Mouse (Mus musculus): ENCODE results near the gene Tmem258. TPM values are rescaled to one million over a fixed set of nuclear protein-coding genes. Genes with fewer than 3 reads are reported as not detected.

The Tmem258 gene
- polyA plus RNA-seq (2017; shearing (Covaris generic)) = 100 to 1,000 TPM; 330 to 343 TPM

GRCm38 (mm10) chr19:10203848-10204615, at the start of gene Tmem258, which contains the start of gene Fen1:
Tmem258 (plus strand) TSS chr19:10204014.
Fen1 (minus strand) TSS chr19:10204169.

GRCm38 (mm10) chr19:10182670-10183298, 21.0 kb upstream of the Tmem258 start, which contains the start of gene Fads1:
Fads1 (plus strand) TSS chr19:10182888.

GRCm38 (mm10) chr19:10240654-10241305, 37.0 kb downstream of the Tmem258 start, which contains the start of gene Myrf:
Myrf (minus strand) TSS chr19:10240748.

Other genes starting within 250 kb of the Tmem258 start
- gene Fth1, start 223.4 kb upstream of the Tmem258 start, polyA plus RNA-seq (2017; shearing (Covaris generic)) = 1,000 to 10,000 TPM; 1,893 to 2,017 TPM
- not detected for gene Best1, start 202.4 kb upstream of the Tmem258 start, polyA plus RNA-seq (2017; shearing (Covaris generic))
- gene Rab3il1, start 202.3 kb upstream of the Tmem258 start, polyA plus RNA-seq (2017; shearing (Covaris generic)) = 1 to 10 TPM; 1.3 to 2.2 TPM
- under 1 TPM in 1 of 2 experiments, not detected in 1; 0.14 TPM for gene Fads3, start 162.4 kb upstream of the Tmem258 start, polyA plus RNA-seq (2017; shearing (Covaris generic))
- gene Fads2, start 102.3 kb upstream of the Tmem258 start, polyA plus RNA-seq (2017; shearing (Covaris generic)) = under 1 TPM; 0.07 to 0.31 TPM
- 1 to 10 TPM; 4.6 to 7.1 TPM for gene Fads1, start 21.1 kb upstream of the Tmem258 start, polyA plus RNA-seq (2017; shearing (Covaris generic))
- gene Fen1, start 155 bp downstream of the Tmem258 start, polyA plus RNA-seq (2017; shearing (Covaris generic)) = 10 to 100 TPM; 41.2 to 58.2 TPM
- gene Myrf, start 36.7 kb downstream of the Tmem258 start, polyA plus RNA-seq (2017; shearing (Covaris generic)) = under 1 TPM; 0.06 to 0.27 TPM
- under 1 TPM; 0.14 to 0.18 TPM for gene Dagla, start 100.9 kb downstream of the Tmem258 start, polyA plus RNA-seq (2017; shearing (Covaris generic))
- under 1 TPM in 1 of 2 experiments, not detected in 1; 0.17 TPM for gene Syt7, start 185.1 kb downstream of the Tmem258 start, polyA plus RNA-seq (2017; shearing (Covaris generic))

Measured in activated CD4-positive, CD25-positive, alpha-beta regulatory T cell (primary cell).